Mouse (Mus musculus) small intestine, adult 2 months (tissue): ENCODE results near the gene Mea1.

Source experiments
- CTCF ChIP-seq: fragments of 200-500 bp; IDR thresholded peaks from 2 replicates; pipeline ENCODE4 v1.5.1; 2012; ENCODE audit warnings: low read depth, mild to moderate bottlenecking, control low read depth, inconsistent platforms, low read length, moderate library complexity, mixed read lengths; ENCODE audit not compliant: insufficient replicate concordance, insufficient read length; ENCODE audit errors: extremely low read depth
- POLR2A ChIP-seq: fragments of 200-500 bp; IDR thresholded peaks from 2 replicates; pipeline ENCODE4 v1.6.1; 2012; ENCODE audit warnings: low read depth, mild to moderate bottlenecking, control low read depth, inconsistent platforms, low read length, moderate library complexity

DNA sequence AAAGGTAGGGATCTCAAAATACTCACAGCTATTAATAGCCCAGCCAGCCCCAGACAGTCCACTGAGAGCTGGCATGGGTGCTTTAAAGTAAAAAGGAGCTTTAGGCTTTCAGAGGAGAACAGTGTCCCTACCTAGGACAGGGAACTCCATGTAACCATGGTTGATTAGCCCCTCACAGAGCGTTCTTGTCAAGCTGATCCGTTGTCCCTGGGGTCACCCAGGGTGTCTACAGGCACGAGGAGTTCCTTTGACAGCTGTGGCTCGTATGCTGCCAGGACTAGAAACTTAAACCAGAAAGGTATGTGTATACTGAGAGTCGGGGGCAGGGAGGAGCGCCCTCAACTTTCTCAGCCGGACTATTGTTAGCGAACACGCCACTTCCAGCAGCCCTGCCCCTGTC is 318 bp downstream of the Mea1 start:
- no peak for TF ChIP-seq CTCF
- TF ChIP-seq POLR2A, result no peak
